Mouse (Mus musculus): ENCODE measurements at regions not wholly inside any gene's neighbourhood (a gene's known extent, or its start where the extent isn't known, plus 50 kb on each side); places are given as distances from the start of the nearest gene placed in this dataset.

- no peaks in the 10 kb centered on the region for H3K4me1 ChIP-seq (ENCODE audit: control insufficient read depth, insufficient read depth, insufficient read length, low read length)
- H3K27me3 ChIP-seq (ENCODE audit: control insufficient read depth, insufficient read depth, low read length) = no peaks in the 10 kb centered on the region
- no peaks in the 10 kb centered on the region for H3K36me3 ChIP-seq (ENCODE audit: control insufficient read depth, insufficient read depth, low read length)
- no peak overlapping the region for H3K27ac ChIP-seq (ENCODE audit: insufficient read depth, low read depth, low read length)
- no peak overlapping the region for H3K4me3 ChIP-seq (ENCODE audit: low read depth, low read length)
- no peak for TF ChIP-seq CTCF (IDR thresholded peaks at IDR 0.05; ENCODE audit: extremely low read depth, insufficient read length, insufficient replicate concordance, low read depth, low read length)
- TF ChIP-seq POLR2A (IDR thresholded peaks at IDR 0.05; ENCODE audit: low read depth, low read length) = no peak
Measured at GRCm38 (mm10) chr1:77879026-77879425, 317.9 kb downstream of the Pax3 start.

- WGBS = 34% methylated on average over 2 of the region's 2 CpGs
- Histone ChIP-seq H3K4me1 (ENCODE audit: control insufficient read depth, insufficient read depth, insufficient read length, low read length) (no peaks in the 10 kb centered on the region), H3K27ac (ENCODE audit: insufficient read depth, low read depth, low read length) (no peak overlapping the region), H3K4me3 (ENCODE audit: low read depth, low read length) (no peak overlapping the region), H3K36me3 (ENCODE audit: control insufficient read depth, insufficient read depth, low read length) (no peaks in the 10 kb centered on the region), H3K27me3 (ENCODE audit: control insufficient read depth, insufficient read depth, low read length) (no peaks in the 10 kb centered on the region)
- no peak for TF ChIP-seq POLR2A (IDR thresholded peaks at IDR 0.05; ENCODE audit: low read depth, low read length)
- no peak for TF ChIP-seq CTCF (IDR thresholded peaks at IDR 0.05; ENCODE audit: extremely low read depth, insufficient read length, insufficient replicate concordance, low read depth, low read length)
Measured at GRCm38 (mm10) chr1:77870125-77870524, 326.8 kb downstream of the Pax3 start.

- no peak for TF ChIP-seq POLR2A (IDR thresholded peaks at IDR 0.05; ENCODE audit: low read depth, low read length)
- no peak for TF ChIP-seq CTCF (IDR thresholded peaks at IDR 0.05; ENCODE audit: extremely low read depth, insufficient read length, insufficient replicate concordance, low read depth, low read length)
- no peak overlapping the region for H3K4me3 ChIP-seq (ENCODE audit: low read depth, low read length)
- no peak overlapping the region for H3K27ac ChIP-seq (ENCODE audit: insufficient read depth, low read depth, low read length)
- H3K4me1 ChIP-seq (ENCODE audit: control insufficient read depth, insufficient read depth, insufficient read length, low read length) = no peaks in the 10 kb centered on the region
- H3K27me3 ChIP-seq (ENCODE audit: control insufficient read depth, insufficient read depth, low read length) = no peaks in the 10 kb centered on the region
- no peaks in the 10 kb centered on the region for H3K36me3 ChIP-seq (ENCODE audit: control insufficient read depth, insufficient read depth, low read length)
- WGBS = 24% methylated on average over 1 of the region's 1 CpGs
Measured at GRCm38 (mm10) chr1:77869174-77869573, 327.8 kb downstream of the Pax3 start.

- no peaks in the 10 kb centered on the region for H3K4me1 ChIP-seq (ENCODE audit: control insufficient read depth, insufficient read depth, insufficient read length, low read length)
- no peak overlapping the region for H3K4me3 ChIP-seq (ENCODE audit: low read depth, low read length)
- H3K27me3 ChIP-seq (ENCODE audit: control insufficient read depth, insufficient read depth, low read length) = no peaks in the 10 kb centered on the region
- 86% methylated on average over 9 of the region's 9 CpGs for WGBS
- no peak for TF ChIP-seq POLR2A (IDR thresholded peaks at IDR 0.05; ENCODE audit: low read depth, low read length)
- no peak for TF ChIP-seq CTCF (IDR thresholded peaks at IDR 0.05; ENCODE audit: extremely low read depth, insufficient read length, insufficient replicate concordance, low read depth, low read length)
- no peaks in the 10 kb centered on the region for H3K36me3 ChIP-seq (ENCODE audit: control insufficient read depth, insufficient read depth, low read length)
- no peak overlapping the region for H3K27ac ChIP-seq (ENCODE audit: insufficient read depth, low read depth, low read length)
Measured at GRCm38 (mm10) chr1:77859931-77860330, 337.0 kb downstream of the Pax3 start.

- Histone ChIP-seq H3K36me3 (ENCODE audit: control insufficient read depth, insufficient read depth, low read length) (no peaks in the 10 kb centered on the region), H3K4me3 (ENCODE audit: low read depth, low read length) (no peak overlapping the region), H3K27ac (ENCODE audit: insufficient read depth, low read depth, low read length) (no peak overlapping the region), H3K4me1 (ENCODE audit: control insufficient read depth, insufficient read depth, insufficient read length, low read length) (no peaks in the 10 kb centered on the region), H3K27me3 (ENCODE audit: control insufficient read depth, insufficient read depth, low read length) (no peaks in the 10 kb centered on the region)
- 55% methylated on average over 1 of the region's 1 CpGs for whole genome bisulfite sequencing
- TF ChIP-seq CTCF (IDR thresholded peaks at IDR 0.05; ENCODE audit: extremely low read depth, insufficient read length, insufficient replicate concordance, low read depth, low read length) (no peak), POLR2A (IDR thresholded peaks at IDR 0.05; ENCODE audit: low read depth, low read length) (no peak)
Measured at GRCm38 (mm10) chr1:77854366-77854765, 339.5 kb upstream of the Epha4 start.

GRCm38 (mm10) chr1:77847766-77848615 is 333.1 kb upstream of the Epha4 start:
- WGBS = 86% methylated on average over 9 of the region's 9 CpGs
- H3K36me3 ChIP-seq (ENCODE audit: control insufficient read depth, insufficient read depth, low read length) = no peaks in the 10 kb centered on the region
- no peak for TF ChIP-seq CTCF (IDR thresholded peaks at IDR 0.05; ENCODE audit: extremely low read depth, insufficient read length, insufficient replicate concordance, low read depth, low read length)
- no peak for TF ChIP-seq POLR2A (IDR thresholded peaks at IDR 0.05; ENCODE audit: low read depth, low read length)
- no peaks in the 10 kb centered on the region for H3K4me1 ChIP-seq (ENCODE audit: control insufficient read depth, insufficient read depth, insufficient read length, low read length)
- H3K4me3 ChIP-seq (ENCODE audit: low read depth, low read length) = no peak overlapping the region
- H3K27ac ChIP-seq (ENCODE audit: insufficient read depth, low read depth, low read length) = no peak overlapping the region
- no peaks in the 10 kb centered on the region for H3K27me3 ChIP-seq (ENCODE audit: control insufficient read depth, insufficient read depth, low read length)

- H3K4me3 ChIP-seq (ENCODE audit: low read depth, low read length) = no peak overlapping the region
- no peaks in the 10 kb centered on the region for H3K27me3 ChIP-seq (ENCODE audit: control insufficient read depth, insufficient read depth, low read length)
- H3K27ac ChIP-seq (ENCODE audit: insufficient read depth, low read depth, low read length) = no peak overlapping the region
- H3K4me1 ChIP-seq (ENCODE audit: control insufficient read depth, insufficient read depth, insufficient read length, low read length) = no peaks in the 10 kb centered on the region
- no peaks in the 10 kb centered on the region for H3K36me3 ChIP-seq (ENCODE audit: control insufficient read depth, insufficient read depth, low read length)
- WGBS = 78% methylated on average over 12 of the region's 12 CpGs
- no peak for TF ChIP-seq CTCF (IDR thresholded peaks at IDR 0.05; ENCODE audit: extremely low read depth, insufficient read length, insufficient replicate concordance, low read depth, low read length)
- no peak for TF ChIP-seq POLR2A (IDR thresholded peaks at IDR 0.05; ENCODE audit: low read depth, low read length)
Measured at GRCm38 (mm10) chr1:77846039-77846727, 331.3 kb upstream of the Epha4 start.
